ENCODE assay signal across 8 mouse cellular contexts in the genomic region with DNA sequence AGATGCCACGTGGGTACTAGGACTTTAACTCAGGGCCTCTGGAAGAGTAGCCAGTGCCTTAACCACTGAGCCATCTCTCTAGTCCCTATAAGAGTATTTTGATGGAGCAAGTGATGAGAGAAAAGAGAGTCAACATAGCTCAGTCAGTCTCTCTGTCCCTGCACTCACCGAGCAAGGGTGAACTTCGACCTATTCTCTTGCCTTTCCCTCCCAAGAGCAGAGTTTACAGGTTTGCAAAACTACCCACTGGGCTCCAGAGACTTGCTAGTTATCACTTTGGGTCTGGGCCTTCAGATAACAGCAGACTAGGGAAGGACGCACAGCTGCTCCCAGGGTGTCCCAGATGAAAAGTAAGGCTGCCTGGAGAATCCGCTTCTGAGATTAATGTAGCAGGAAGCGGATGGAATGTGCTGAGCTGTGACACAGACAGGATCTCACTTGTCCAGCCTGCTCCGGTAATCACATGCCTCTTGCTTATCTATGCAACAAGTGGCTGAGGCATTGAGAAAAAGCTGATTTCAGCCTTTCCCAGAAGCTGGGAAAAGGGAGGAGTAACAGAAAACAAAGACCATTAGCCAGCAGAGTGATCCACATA. TPM values are rescaled to one million over a fixed set of nuclear protein-coding genes. Genes with fewer than 3 reads are reported as not detected.
DNase-seq lines count a peak whose midpoint lies in the region; ATAC-seq lines count a peak whose summit lies in the region.

No protein-coding gene starts in this region.

- no peaks in the 10 kb centered on the region for H3K27me3 ChIP-seq in embryonic facial prominence, embryonic 11.5 days (ENCODE audit: control insufficient read depth, insufficient read depth, low read length)
- peaks cover 5% of the 10 kb centered on the region for H3K27me3 ChIP-seq in embryonic facial prominence, embryonic 10.5 days (replicated peaks; ENCODE audit: low read depth, poor library complexity, severe bottlenecking)
- no peaks in the 10 kb centered on the region for H3K27me3 ChIP-seq in heart, embryonic 14.5 days (ENCODE audit: control insufficient read depth, insufficient read depth, low read length)
- H3K27me3 ChIP-seq in stomach, embryonic 14.5 days (ENCODE audit: control insufficient read depth, insufficient read depth, low read length): no peaks in the 10 kb centered on the region
- H3K27me3 ChIP-seq in midbrain, embryonic 14.5 days (ENCODE audit: control insufficient read depth, insufficient read depth, low read length): no peaks in the 10 kb centered on the region

- no peak overlapping the region for H3K27ac ChIP-seq in embryonic facial prominence, embryonic 11.5 days (replicated peaks; ENCODE audit: low read depth, low read length)
- H3K27ac ChIP-seq in embryonic facial prominence, embryonic 10.5 days (replicated peaks): no peak overlapping the region
- peak overlapping the region; percentile 65 to 77 for H3K27ac ChIP-seq in heart, embryonic 14.5 days (replicated peaks in 1 of 2; ENCODE audit: control insufficient read depth in 1 of 2, insufficient read depth in 1 of 2, low read depth in 2 of 2, low read length in 2 of 2)
- 0 out of 2 replicates have a peak overlapping the region, but pooled peaks have one; percentile 33 for H3K27ac ChIP-seq in stomach, embryonic 14.5 days (ENCODE audit: low read length)
- no peak overlapping the region for H3K27ac ChIP-seq in midbrain, embryonic 14.5 days (replicated peaks; ENCODE audit: low read depth, low read length)

- H3K4me3 ChIP-seq in embryonic facial prominence, embryonic 11.5 days (ENCODE audit: low read depth, low read length): no peak overlapping the region
- no peak overlapping the region for H3K4me3 ChIP-seq in embryonic facial prominence, embryonic 10.5 days
- H3K4me3 ChIP-seq in heart, embryonic 14.5 days (ENCODE audit: control insufficient read depth in 1 of 2, insufficient read depth in 1 of 2, low read depth in 1 of 2, low read length in 2 of 2): no peak overlapping the region
- no peak overlapping the region for H3K4me3 ChIP-seq in stomach, embryonic 14.5 days (ENCODE audit: low read depth, low read length)
- H3K4me3 ChIP-seq in midbrain, embryonic 14.5 days (replicated peaks; ENCODE audit: low read depth, low read length): no peak overlapping the region

- H3K9me3 ChIP-seq in embryonic facial prominence, embryonic 11.5 days (replicated peaks; ENCODE audit: control insufficient read depth, low read length): no peaks in the 10 kb centered on the region
- H3K9me3 ChIP-seq in embryonic facial prominence, embryonic 10.5 days: no peaks in the 10 kb centered on the region
- H3K9me3 ChIP-seq in heart, embryonic 14.5 days (ENCODE audit: control insufficient read depth, low read length): no peaks in the 10 kb centered on the region
- H3K9me3 ChIP-seq in stomach, embryonic 14.5 days (ENCODE audit: control insufficient read depth, low read depth, low read length): no peaks in the 10 kb centered on the region
- no peaks in the 10 kb centered on the region for H3K9me3 ChIP-seq in midbrain, embryonic 14.5 days (ENCODE audit: control insufficient read depth, low read length)

- no peak for ATAC-seq in embryonic facial prominence, embryonic 11.5 days (replicated peaks; ENCODE audit: insufficient number of reproducible peaks, low FRiP score, low TSS enrichment, low read depth)
- ATAC-seq in heart, embryonic 14.5 days (ENCODE audit: insufficient number of reproducible peaks, insufficient read depth, low FRiP score, low read depth): peak; percentile 73
- peak; percentile 42; the same call in 1 of the 2 replicates for ATAC-seq in stomach, embryonic 14.5 days (ENCODE audit: insufficient number of reproducible peaks, insufficient read depth, low FRiP score, low read depth)
- ATAC-seq in midbrain, embryonic 14.5 days (ENCODE audit: low FRiP score, low TSS enrichment): no peak

- peak; percentile 15 for DNase-seq in embryonic facial prominence, embryonic 11.5 days (ENCODE audit: low spot score)
- no peak for DNase-seq in embryonic facial prominence, embryonic 10.5 days (ENCODE audit: low spot score)
- DNase-seq in kidney, postnatal 36 days: peak; percentile 65 to 86
- no peak for DNase-seq in midbrain, embryonic 14.5 days
- DNase-seq in natural killer cell, adult 2 months (ENCODE audit: low spot score in 2 of 2): no peak
- no peak for DNase-seq in right cerebral cortex, adult 2 months (ENCODE audit: low spot score in 2 of 2)

- no peaks in the 10 kb centered on the region for H3K4me1 ChIP-seq in embryonic facial prominence, embryonic 11.5 days (ENCODE audit: control insufficient read depth, insufficient read depth, low read length)
- H3K4me1 ChIP-seq in embryonic facial prominence, embryonic 10.5 days: peaks cover 10% of the 10 kb centered on the region
- H3K4me1 ChIP-seq in heart, embryonic 14.5 days (ENCODE audit: control insufficient read depth in 2 of 2, insufficient read depth in 2 of 2, low read length in 2 of 2): peaks cover 11 to 17% of the 10 kb centered on the region in 2 experiments
- H3K4me1 ChIP-seq in stomach, embryonic 14.5 days (ENCODE audit: control insufficient read depth, insufficient read depth, low read length): 0 out of 2 replicates have a peak, but pooled peaks cover 2% of the 10 kb centered on the region
- 0 out of 2 replicates have a peak, but pooled peaks cover 6% of the 10 kb centered on the region for H3K4me1 ChIP-seq in midbrain, embryonic 14.5 days (ENCODE audit: control insufficient read depth, insufficient read depth, low read length)

- H3K9ac ChIP-seq in embryonic facial prominence, embryonic 11.5 days (replicated peaks; ENCODE audit: low read length): no peak overlapping the region
- no peak overlapping the region for H3K9ac ChIP-seq in heart, embryonic 14.5 days (ENCODE audit: low read length)
- no peak overlapping the region for H3K9ac ChIP-seq in stomach, embryonic 14.5 days (replicated peaks; ENCODE audit: low read depth, low read length)
- H3K9ac ChIP-seq in midbrain, embryonic 14.5 days (replicated peaks; ENCODE audit: low read length): no peak overlapping the region

- H3K4me2 ChIP-seq in embryonic facial prominence, embryonic 11.5 days (ENCODE audit: low read depth, low read length): no peak overlapping the region
- H3K4me2 ChIP-seq in heart, embryonic 14.5 days (ENCODE audit: low read length): peak overlapping the region; percentile 37
- no peak overlapping the region for H3K4me2 ChIP-seq in stomach, embryonic 14.5 days (replicated peaks; ENCODE audit: low read depth, low read length)
- H3K4me2 ChIP-seq in midbrain, embryonic 14.5 days (ENCODE audit: low read length): no peak overlapping the region

- H3K36me3 ChIP-seq in embryonic facial prominence, embryonic 11.5 days (replicated peaks; ENCODE audit: control insufficient read depth, insufficient read depth, low read depth, low read length): no peaks in the 10 kb centered on the region
- no peaks in the 10 kb centered on the region for H3K36me3 ChIP-seq in embryonic facial prominence, embryonic 10.5 days (replicated peaks)
- no peaks in the 10 kb centered on the region for H3K36me3 ChIP-seq in heart, embryonic 14.5 days (ENCODE audit: control insufficient read depth, insufficient read depth, low read length)
- no peaks in the 10 kb centered on the region for H3K36me3 ChIP-seq in stomach, embryonic 14.5 days (ENCODE audit: control insufficient read depth, insufficient read depth, low read length)
- no peaks in the 10 kb centered on the region for H3K36me3 ChIP-seq in midbrain, embryonic 14.5 days (ENCODE audit: control insufficient read depth, insufficient read depth, low read length)

- WGBS in embryonic facial prominence, embryonic 11.5 days: 45% methylated on average over 7 of the region's 7 CpGs
- WGBS in embryonic facial prominence, embryonic 10.5 days: 46% methylated on average over 7 of the region's 7 CpGs
- 4% methylated on average over 7 of the region's 7 CpGs for WGBS in heart, embryonic 14.5 days
- WGBS in stomach, embryonic 14.5 days: 17% methylated on average over 7 of the region's 7 CpGs
- WGBS in midbrain, embryonic 14.5 days: 54% methylated on average over 7 of the region's 7 CpGs

RNA-seq across cellular contexts. Expression of gene Npl, which starts 7.0 kb away (rescaled TPM):
- 9.8 and 11.4 TPM in 2 replicates for polyA plus RNA-seq in embryonic facial prominence, embryonic 11.5 days (2014; fragmentation: Nextera tagmentation; extraction: Ambion mirVana)
- polyA plus RNA-seq in embryonic facial prominence, embryonic 10.5 days (2016; fragmentation: Nextera tagmentation; extraction: Ambion mirVana): 6.7 and 7.8 TPM in 2 replicates
- 5.6 and 6.8 TPM in 2 replicates for polyA plus RNA-seq in heart, embryonic 14.5 days (2014; fragmentation: Nextera tagmentation; extraction: Ambion mirVana)
- 6.6 and 8.3 TPM in 2 replicates for polyA plus RNA-seq in stomach, embryonic 14.5 days (2014; fragmentation: Nextera tagmentation; extraction: Ambion mirVana)
- polyA plus RNA-seq in midbrain, embryonic 14.5 days (2014; fragmentation: Nextera tagmentation; extraction: Ambion mirVana): 12.4 and 13.4 TPM in 2 replicates

RNA-seq across cellular contexts. Expression of gene Dhx9, which starts 55.4 kb away (rescaled TPM):
- polyA plus RNA-seq in embryonic facial prominence, embryonic 11.5 days (2014; fragmentation: Nextera tagmentation; extraction: Ambion mirVana): 25.6 and 26.6 TPM in 2 replicates
- polyA plus RNA-seq in embryonic facial prominence, embryonic 10.5 days (2016; fragmentation: Nextera tagmentation; extraction: Ambion mirVana): 43.2 and 44.3 TPM in 2 replicates
- 17.9 and 18.8 TPM in 2 replicates for polyA plus RNA-seq in heart, embryonic 14.5 days (2014; fragmentation: Nextera tagmentation; extraction: Ambion mirVana)
- 42.6 and 46.8 TPM in 2 replicates for polyA plus RNA-seq in stomach, embryonic 14.5 days (2014; fragmentation: Nextera tagmentation; extraction: Ambion mirVana)
- 36.8 and 43.2 TPM in 2 replicates for polyA plus RNA-seq in midbrain, embryonic 14.5 days (2014; fragmentation: Nextera tagmentation; extraction: Ambion mirVana)

Comparison
In these comparisons a context has a peak if more than half of its experiments do, and no peak if none do; other contexts are left out.
1. DNase-seq: peak in embryonic facial prominence, embryonic 11.5 days (single experiment) and kidney, postnatal 36 days (2 of 2); none in embryonic facial prominence, embryonic 10.5 days (single experiment), midbrain, embryonic 14.5 days (single experiment), natural killer cell, adult 2 months (0 of 2) and right cerebral cortex, adult 2 months (0 of 2).
2. ATAC-seq: peak in heart, embryonic 14.5 days (single experiment) and stomach, embryonic 14.5 days (single experiment); none in embryonic facial prominence, embryonic 11.5 days (single experiment) and midbrain, embryonic 14.5 days (single experiment).
3. H3K27ac ChIP-seq: peak in heart, embryonic 14.5 days (2 of 2) and stomach, embryonic 14.5 days (single experiment); none in embryonic facial prominence, embryonic 11.5 days (single experiment), embryonic facial prominence, embryonic 10.5 days (single experiment) and midbrain, embryonic 14.5 days (single experiment).